Mouse (Mus musculus): ENCODE measurements around the gene Tenm4.

Tenm4 gene

DNA sequence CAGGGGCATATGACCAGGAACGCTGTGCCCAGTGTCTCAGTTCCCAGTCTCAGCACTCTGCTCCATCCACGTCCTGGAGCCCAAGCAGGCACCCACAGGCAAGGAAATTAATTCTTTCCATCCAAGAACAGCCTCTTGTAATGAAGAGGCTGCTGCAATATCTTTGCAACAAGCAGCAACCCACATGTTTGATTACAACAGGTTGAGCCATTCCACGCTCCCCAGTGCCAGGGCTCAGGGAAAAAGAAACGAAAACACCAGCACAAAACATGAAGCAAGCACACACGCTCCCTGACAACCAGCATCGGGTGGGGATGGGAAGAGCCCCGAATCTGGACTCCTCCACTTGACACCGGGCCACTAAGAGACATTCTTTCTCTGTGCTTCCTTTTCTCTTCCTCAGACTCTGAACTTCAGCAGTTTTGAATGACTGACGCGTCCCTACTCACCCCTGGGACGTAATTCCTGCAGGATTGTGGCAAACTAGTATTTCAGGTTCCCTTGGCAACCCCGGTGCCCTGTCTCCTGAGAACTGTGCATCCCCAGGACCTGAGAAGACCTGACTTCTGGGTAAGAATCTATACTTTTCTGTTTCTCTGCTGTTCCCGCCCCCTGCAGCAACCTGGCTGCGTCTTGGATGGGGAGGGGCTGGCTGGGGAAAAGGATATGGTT lies at the start of gene Tenm4:
Gene Tenm4, plus strand, starts transcription at position 323 of the 672 bp plus-strand sequence.
- DNase-seq (ENCODE audit: low spot score) = no peak

- no peak for DNase-seq (ENCODE audit: low spot score)
Observed at GRCm38 (mm10) chr7:96130763-96131162, 40.3 kb upstream of the Tenm4 start.

- DNase-seq (ENCODE audit: low spot score) = no peak
Observed at GRCm38 (mm10) chr7:96131175-96131574, 39.9 kb upstream of the Tenm4 start.

- DNase-seq (ENCODE audit: low spot score) = no peak
Observed at GRCm38 (mm10) chr7:96136497-96136961, 34.5 kb upstream of the Tenm4 start.

- no peak for DNase-seq (ENCODE audit: low spot score)
Observed at GRCm38 (mm10) chr7:96141876-96142275, 29.2 kb upstream of the Tenm4 start.

- DNase-seq (ENCODE audit: low spot score) = no peak
Observed at GRCm38 (mm10) chr7:96142973-96143596, 28.0 kb upstream of the Tenm4 start.

DNA sequence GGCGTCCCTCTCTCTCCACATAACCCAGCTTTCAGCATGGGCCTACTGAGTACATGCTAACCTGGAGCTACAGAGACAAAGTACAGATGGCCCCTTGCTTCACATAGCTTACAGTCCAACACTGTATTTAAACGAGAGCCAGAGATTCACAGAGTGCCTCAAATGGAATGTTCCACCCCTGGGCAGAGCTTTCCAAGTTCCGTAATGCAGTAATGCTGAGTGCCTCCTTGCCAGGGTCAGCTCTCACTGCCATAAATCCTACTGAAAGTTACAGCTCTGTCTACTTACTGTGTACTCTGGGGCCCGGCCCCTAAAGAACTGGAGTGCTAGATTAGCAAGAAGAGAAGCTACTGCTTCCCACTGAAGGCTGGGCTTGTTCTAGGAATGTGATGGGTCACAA lies 23.6 kb upstream of the Tenm4 start:
- DNase-seq (ENCODE audit: low spot score) = no peak

GRCm38 (mm10) chr7:96148191-96148590 lies 22.9 kb upstream of the Tenm4 start:
- DNase-seq (ENCODE audit: low spot score) = no peak

DNA sequence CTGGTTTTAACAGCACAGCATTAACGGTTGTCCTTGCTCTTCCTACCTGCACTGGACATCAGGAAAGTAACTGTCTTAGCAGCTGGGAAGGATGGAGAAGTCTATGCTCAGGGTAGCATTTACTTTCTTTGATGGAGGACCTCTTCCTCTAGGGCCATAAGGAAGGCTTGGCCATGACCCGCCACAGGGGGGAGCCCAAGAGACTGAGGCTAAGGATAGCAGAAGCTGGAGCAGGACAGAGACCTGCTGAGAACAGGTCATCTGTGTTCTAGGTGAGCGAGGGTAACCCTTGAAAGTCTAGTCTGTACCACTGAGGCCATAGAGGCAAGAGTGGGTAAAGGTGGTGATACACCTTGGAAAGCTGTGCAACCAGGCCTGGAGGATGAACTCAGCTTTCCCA lies 19.8 kb upstream of the Tenm4 start:
- no peak for DNase-seq (ENCODE audit: low spot score)

DNA sequence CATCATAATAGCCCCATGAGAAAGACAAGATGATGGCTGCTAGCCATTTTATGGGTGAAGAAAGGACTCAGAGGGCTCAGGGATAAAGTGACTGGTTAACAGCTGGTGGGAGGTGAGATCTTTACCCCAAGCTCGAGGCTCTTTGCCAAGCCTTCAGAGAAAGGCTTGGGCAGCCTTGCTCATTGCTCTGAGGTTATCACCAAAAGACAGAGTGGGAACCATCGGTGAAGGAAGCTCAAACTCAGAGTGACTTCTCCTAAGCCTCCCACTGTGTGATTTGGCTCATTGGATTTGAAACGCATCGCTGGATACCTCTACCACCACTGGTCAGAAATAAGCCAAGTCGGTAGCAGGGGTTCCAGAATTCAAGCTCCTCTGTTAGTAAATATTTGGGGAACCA lies 19.1 kb upstream of the Tenm4 start:
- DNase-seq (ENCODE audit: low spot score) = no peak

- DNase-seq (ENCODE audit: low spot score) = no peak
Observed at GRCm38 (mm10) chr7:96152431-96152830, 18.6 kb upstream of the Tenm4 start.

DNA sequence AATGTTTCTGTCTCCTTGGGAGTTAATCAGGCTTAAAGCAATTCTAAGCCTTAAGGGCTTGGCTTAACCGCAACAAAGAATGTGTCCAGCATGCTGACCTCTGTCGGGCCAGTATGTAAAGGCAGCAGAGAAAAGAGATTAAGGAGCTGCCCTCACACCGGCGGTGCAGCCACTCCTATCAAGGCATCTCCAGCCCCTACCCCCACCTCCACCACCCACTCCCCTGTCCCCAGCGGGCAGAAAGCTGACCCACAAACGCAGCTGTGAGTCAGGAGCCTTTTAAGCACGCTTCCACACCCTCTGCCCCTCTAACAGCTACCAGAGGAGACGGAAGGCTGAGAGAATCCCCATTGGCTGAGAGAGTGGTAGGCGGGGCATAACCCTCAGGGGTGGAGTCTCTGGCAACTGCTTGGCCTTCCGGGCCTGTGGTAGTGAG lies 18.1 kb upstream of the Tenm4 start:
- DNase-seq (ENCODE audit: low spot score) = peak; percentile 32

GRCm38 (mm10) chr7:96154025-96154424 lies 17.0 kb upstream of the Tenm4 start:
- DNase-seq (ENCODE audit: low spot score) = no peak

DNA sequence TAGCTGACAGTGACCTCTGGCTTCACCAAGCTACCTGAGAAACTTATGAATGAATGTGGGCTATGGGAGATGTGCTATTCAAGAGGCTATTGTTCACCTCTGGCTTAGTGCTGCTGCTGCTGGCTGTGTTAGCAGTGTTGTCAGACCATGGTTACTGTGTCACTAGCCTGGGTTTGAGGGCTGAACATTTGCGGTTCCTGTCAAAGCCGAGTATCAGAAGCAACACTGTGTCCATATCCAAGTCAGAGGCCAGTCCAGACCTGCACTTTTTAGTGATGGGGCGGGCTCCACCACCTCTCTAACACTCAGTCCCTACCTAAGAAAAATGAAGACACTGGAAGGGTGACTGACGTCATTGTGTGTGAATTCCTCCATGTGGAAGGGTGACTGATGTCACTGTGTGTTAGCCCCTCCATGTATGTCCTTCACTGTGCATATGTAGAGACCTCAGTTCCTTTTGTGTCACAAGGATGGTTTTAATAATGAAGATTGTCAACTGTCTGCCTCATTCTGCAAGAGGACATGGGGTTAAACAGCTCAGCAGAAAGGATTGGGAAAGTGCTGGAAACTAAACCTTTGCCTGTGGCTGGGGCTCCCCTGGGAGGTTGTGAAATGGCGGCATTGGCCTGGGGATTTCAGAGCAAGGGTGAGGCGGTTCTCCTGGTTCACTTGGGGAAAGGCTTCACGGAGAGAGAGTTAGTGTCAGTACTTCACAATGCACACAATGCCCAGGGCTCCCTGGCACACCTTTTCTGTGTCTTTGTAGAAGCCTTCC lies 14.4 kb upstream of the Tenm4 start:
- no peak for DNase-seq (ENCODE audit: low spot score)

DNA sequence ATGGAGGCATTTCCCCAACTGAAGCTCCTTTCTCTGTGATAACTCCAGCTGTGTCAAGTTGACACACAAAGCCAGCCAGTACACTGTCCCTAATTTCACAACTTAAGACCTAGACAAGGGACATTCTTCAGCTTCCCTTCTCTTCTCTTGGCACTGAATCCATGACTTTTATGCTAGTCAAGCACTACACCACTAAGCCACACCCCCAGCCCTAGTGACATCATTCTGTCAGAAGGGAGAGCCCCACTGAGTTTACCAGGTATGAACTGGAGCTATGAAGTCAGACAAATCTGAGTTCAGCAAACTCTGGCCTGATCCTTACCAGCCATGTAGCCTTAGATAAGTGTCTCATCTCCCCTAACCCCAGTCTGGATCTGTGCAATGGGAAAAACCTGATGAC lies 6.9 kb upstream of the Tenm4 start:
- no peak for DNase-seq (ENCODE audit: low spot score)

- DNase-seq (ENCODE audit: low spot score) = no peak
Observed at GRCm38 (mm10) chr7:96168921-96169320, 2.1 kb upstream of the Tenm4 start.

DNA sequence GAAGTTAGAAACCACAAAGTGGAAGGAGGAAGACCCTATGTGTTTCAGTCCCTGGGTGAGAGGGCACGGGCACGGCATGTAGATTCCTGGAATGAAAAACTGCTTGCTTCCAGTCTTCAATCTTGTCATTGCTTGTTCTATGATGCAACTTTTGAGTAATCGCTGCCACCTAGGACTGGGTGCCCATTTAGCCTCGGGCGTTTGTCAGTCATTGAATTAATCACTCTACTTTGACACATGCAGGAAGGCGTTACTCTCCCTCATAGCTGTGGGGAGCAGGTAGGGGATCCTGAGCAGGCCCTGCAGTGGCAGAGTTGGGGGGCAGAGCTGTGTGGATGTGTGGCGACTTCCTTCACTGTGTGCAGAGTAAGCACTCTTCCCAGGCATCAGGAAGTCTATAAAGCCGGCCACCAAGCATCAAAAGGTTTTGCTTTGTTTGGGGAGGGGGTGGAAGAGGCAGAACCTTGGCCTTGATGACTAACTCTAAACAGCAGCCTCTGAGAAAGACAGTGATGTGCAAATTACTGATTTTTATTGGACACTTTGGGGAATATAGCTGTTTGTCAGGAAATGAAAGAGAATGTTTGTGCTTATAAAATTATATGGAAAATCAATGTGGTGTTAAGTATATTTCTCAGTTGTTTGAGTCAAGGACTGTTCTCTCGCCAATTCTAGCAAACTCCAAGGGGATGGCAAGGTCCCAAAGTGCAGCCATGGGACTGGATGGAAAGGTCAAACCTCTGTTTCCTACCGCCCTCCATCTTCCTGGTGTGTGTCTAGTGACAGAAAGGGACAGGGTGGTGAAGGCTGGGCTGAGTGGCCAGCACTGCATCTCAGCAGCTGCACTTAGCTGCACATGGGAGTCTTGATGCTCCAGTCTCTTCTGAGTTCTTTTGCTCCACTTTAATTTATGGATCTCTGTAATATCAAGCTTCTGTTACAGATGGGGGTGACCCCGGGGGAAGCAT lies 834 bp downstream of the Tenm4 start:
- DNase-seq (ENCODE audit: low spot score) = no peak

DNA sequence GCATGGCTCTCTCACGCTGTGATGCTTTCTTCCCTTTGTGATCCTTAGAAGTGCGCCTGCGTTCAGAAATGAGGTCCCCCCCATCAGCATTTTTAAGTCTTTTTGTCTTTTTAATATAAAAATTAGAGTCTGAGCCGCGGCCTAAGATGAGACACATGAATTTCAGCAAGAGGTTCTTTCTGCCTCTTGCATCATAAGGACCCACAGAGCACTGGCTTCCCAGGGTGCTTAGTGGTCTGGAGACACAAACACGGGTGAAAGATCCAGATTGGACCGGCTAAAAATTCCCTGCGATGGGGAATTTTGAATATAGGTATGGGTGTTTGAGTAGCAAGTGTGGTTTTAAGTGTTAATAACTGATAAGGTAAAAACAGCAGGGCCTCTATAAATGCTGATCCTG lies 5.7 kb downstream of the Tenm4 start:
- DNase-seq (ENCODE audit: low spot score) = no peak

DNA sequence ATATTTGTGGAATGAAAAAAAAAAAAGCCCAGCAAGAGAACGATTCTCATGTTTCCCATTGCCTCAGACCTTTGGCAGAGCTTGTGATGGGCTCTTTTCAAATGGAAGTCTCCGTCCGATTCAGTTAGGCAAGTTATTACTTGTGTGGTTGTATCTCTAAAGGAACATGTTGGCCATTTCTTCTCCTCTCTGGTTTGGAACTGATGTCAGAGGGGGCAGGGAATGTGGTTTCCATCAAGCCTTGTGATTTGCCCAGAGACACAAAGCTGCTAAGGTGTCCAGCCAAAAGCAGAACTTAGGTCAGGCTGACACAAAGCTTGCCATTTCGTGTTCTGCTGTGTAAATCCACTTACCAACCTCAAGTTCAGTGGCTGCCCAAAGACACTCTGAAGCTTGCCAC lies 10.7 kb downstream of the Tenm4 start:
- DNase-seq (ENCODE audit: low spot score) = no peak

DNA sequence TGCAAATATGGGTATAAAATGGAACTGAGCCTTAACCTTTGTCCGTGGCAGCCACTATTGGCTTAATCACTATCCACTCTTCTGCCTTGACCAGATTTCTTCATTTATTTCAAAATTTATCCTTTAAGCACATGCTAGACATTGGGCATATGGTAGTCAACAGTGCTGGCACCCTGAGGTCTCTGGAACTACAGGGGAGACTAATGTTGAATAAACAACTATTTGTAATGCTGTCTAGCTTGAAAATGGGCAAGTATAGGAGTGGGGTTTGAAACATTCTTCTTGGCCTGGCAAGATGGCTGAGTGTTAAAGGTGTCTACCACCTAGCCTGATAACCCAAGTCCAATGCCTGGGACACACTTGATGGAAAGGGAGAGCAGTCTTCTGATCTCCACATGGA lies 12.1 kb downstream of the Tenm4 start:
- DNase-seq (ENCODE audit: low spot score) = no peak

DNA sequence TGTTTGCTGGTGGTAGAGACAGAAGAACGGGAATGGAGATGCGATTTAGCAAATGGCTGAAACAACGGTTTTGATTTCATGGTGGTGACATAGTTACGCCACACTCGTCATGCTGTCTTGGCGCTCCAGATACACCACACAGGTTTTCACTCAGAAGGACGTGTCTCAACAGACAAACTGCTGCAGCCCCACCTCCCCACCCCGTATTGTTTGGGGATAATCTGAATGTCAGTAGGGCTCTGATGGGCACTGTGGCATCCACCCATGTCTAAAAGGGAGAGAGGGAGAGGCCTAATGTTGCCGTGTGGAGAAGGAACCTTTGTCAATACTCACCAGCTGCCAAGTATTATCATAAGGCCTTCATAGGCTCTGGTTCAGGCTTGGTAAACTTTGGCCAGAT lies 14.4 kb downstream of the Tenm4 start:
- DNase-seq (ENCODE audit: low spot score) = no peak
